Mouse (Mus musculus) embryonic fibroblast, embryonic 13.5 days (primary cell): ENCODE results near the gene Tns1. TPM values are rescaled to one million over a fixed set of nuclear protein-coding genes. Genes with fewer than 3 reads are reported as not detected.
"Not testable (repeated sequence)": the region's sequence is repeated elsewhere in the genome, so short reads cannot be mapped to it uniquely, and the experiment has no call there.

Experiments
- H3K27ac ChIP-seq: 2 replicates; pipeline ENCODE4 v1.5.1; 2012; ENCODE audit warnings: low read length, control low read depth, inconsistent platforms; ENCODE audit not compliant: insufficient read depth
- H3K4me1 ChIP-seq: 2 replicates; pipeline ENCODE4 v1.6.1; 2011; ENCODE audit warnings: low read length; ENCODE audit not compliant: control insufficient read depth, insufficient read depth
- H3K4me3 ChIP-seq: 2 replicates; pipeline ENCODE4 v1.5.1; 2011; ENCODE audit warnings: mild to moderate bottlenecking, control low read depth, low read length; ENCODE audit not compliant: insufficient read depth
- CTCF ChIP-seq: IDR thresholded peaks from 2 replicates; pipeline ENCODE4 v1.5.1; 2011; ENCODE audit warnings: mild to moderate bottlenecking, control low read depth, low read length, moderate library complexity, borderline replicate concordance; ENCODE audit not compliant: insufficient read depth
- POLR2A ChIP-seq: IDR thresholded peaks from 2 replicates; pipeline ENCODE4 v1.6.1; 2011; ENCODE audit warnings: low read depth, mild to moderate bottlenecking, control low read depth, low read length, moderate library complexity
- polyA plus RNA-seq: library from polyadenylated mRNA; stranded (reverse); fragments of >200 nt; gene quantifications from 2 replicates; pipeline ENCODE4 v1.2.4, GENCODE M21; 2011; ENCODE audit warnings: low read depth; ENCODE audit not compliant: missing spikeins, insufficient read length

Tns1 gene
- 122 and 198 TPM in 2 replicates for polyA plus RNA-seq

DNA sequence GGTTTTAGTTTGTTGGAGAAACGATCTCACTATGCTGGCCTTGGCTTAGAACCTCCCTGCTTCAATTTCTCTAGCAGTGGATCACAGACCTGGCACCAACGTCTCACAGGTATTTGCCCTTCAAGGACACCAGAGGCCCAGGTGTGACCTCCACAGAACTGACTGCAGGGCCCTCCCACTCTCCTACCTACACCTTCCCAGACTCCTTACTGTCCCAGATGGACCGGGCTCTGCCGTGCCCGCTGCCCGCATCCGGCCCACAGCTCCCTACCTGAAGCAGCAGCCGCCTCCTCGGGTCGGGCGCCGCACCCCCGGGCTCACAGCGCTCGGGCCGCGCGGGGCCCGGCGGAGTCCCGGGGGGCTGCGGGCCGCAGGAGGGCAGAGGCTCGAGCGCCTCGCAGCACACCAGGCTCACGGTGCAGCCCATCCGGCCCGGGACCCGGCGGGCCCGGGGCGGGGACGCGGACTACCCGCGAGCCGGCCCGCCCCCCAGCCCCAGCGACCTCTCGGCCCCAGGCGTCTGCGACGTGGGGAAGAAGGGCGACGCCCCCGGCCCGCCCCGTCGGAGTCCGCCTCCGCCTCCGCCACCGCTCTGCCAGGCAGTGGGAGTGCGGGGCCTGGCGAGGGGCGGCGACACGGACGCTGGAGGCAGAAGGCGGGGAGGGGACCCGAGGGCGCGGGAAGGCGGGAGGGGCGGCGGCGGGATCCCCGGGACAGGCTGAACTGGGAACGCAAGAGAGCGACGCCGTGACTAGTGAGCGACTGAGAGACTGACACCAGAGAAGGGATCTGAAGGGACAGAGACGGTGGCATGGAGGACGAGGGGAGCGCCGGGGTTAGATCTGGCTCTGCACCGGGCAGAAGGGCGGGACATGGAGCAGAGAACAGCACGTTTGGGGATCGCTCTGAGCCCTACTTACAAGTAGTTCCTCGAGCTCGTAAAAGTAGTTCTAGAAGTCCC, at the start of gene Tns1:
Tns1 (minus strand) TSS at position 429 of the 961 bp plus-strand sequence.
- H3K4me3 ChIP-seq, result peak within 1 kb of the TSS; percentile 42
- no peaks in the 10 kb centered on the region for H3K4me1 ChIP-seq
- no peak within 1 kb of the TSS for H3K27ac ChIP-seq
- TF ChIP-seq POLR2A, result no peak
- TF ChIP-seq CTCF, result no peak

DNA sequence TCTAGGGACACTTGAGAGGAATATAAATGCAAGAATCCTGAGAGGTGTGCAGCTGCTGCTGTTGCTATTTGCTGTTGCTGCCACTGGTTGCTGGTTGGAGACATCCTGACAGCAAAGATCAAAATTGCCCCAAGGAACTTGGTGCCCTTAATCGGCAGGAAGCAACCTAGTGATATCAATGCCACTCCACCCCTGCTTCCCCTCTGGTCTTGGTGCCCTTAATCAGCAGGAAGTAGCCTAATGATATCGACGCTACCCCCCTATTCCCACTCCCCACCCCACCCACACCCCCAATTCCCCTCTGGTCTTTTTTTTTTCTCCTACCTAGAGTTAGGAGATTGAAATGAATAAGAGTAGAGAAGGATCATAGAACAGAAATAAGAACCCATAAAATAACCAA, 48.5 kb upstream of the Tns1 start:
- TF ChIP-seq POLR2A, result no peak
- no peak for TF ChIP-seq CTCF
- no peaks in the 10 kb centered on the region for H3K4me1 ChIP-seq
- H3K27ac ChIP-seq, result no peak overlapping the region
- no peak overlapping the region for H3K4me3 ChIP-seq

DNA sequence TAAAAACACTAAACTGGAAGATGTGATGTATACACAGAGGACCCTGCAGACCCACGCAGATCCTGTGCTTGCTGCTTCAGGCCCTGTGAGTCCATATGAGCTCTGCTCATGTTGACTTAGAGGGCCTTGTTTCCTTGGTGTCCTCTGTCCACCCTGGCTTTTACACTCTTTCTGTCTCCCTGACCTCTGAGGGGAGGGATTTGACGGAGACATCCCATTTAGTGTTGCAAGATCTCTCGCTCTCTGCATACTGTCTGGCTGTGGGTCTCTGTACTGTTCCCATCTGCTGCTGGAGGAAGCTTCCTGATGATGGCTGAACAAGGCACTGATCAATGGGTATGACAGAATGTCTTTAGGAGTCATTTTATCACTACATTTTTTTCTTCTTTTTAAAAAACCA, 45.5 kb upstream of the Tns1 start:
- Histone ChIP-seq H3K27ac (no peak overlapping the region), H3K4me3 (no peak overlapping the region), H3K4me1 (no peaks in the 10 kb centered on the region)
- TF ChIP-seq CTCF (no peak), POLR2A (no peak)

DNA sequence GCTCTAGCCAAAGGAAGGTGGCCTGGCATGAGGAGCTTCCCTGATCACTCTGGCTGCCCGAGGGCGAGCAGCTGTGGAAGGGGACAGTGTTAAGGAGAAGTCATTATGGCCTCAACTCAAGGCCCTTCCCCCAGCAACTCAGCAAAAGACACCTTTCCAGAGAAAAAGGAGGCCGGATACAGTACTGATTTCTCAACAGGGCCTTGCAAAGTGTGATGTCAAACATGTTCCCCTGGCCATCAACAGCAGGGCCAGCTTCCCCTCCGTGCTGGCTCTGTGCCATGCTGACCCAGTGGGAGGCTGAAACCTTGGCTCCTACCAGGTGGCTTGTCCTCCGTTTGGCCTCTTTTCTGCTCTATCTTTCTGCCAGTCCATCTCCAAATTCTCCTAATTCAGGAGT, 42.9 kb upstream of the Tns1 start:
- H3K4me3 ChIP-seq, result no peak overlapping the region
- no peak overlapping the region for H3K27ac ChIP-seq
- H3K4me1 ChIP-seq, result no peaks in the 10 kb centered on the region
- no peak for TF ChIP-seq POLR2A
- TF ChIP-seq CTCF, result no peak

DNA sequence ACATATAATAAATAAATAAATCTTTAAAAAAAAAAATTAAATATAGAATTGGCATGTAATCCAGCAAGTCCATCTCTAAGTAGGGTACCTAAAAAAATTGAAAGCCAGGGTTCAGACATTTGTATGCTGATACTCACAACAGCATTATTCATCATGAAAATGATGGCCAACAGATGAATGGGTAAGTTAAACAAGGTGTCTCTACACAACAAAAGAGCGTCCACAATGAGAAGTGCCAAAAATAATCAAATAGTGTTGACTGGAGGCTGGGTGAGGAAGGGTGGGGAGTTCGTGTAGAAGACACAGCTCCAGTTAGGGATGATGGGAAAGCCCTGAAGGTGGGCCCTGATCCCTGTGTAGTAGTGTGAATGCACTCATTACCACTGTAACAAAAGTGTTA, 35.8 kb upstream of the Tns1 start:
- Histone ChIP-seq H3K27ac (no peak overlapping the region), H3K4me3 (no peak overlapping the region), H3K4me1 (peaks cover 5% of the 10 kb centered on the region)
- no peak for TF ChIP-seq POLR2A
- TF ChIP-seq CTCF, result no peak

DNA sequence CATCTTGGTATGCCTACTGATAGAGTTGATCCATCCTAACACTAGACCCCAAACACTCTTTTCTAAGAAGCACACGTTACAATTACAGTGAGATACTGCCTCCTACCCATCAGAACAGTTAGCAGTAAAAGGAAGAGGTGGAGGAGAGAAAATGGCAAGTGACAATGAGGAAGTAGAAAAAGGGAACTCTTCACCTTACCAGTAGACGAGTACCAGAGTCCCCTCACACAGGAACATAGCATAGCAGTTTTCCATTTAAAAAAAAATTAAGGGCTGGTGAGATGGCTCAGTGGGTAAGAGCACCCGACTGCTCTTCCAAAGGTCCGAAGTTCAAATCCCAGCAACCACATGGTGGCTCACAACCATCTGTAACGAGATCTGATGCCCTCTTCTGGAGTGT, 35.4 kb upstream of the Tns1 start:
- H3K27ac ChIP-seq, H3K4me1 ChIP-seq, H3K4me3 ChIP-seq: not testable (repeated sequence)

DNA sequence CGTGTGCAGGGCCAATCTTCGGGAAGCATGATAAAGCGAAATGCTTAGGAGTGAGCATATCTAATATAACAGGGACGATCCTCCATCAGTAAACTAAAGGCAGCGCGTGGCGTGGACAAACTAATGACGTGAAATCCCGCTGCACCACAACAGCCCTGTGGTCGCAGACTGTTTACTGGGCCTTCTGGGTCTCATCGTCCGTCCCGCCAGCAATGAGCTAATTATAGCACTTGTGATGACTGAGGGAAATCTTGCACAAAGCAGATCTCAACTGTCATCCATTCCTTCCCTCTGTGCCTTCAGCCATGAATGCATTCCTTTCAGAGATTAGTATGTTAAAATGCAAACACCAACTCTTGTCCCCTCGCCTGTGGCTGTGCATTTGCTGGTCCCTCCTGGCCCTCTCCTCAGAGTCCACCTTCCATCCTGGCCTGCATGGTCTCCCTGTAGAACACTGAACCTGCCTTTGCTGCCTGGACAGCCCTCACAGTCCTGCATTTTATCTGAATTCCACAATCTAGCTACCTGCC, 32.2 kb upstream of the Tns1 start:
- no peak for TF ChIP-seq POLR2A
- no peak for TF ChIP-seq CTCF
- Histone ChIP-seq H3K4me3 (no peak overlapping the region), H3K27ac (no peak overlapping the region), H3K4me1 (peaks cover 5% of the 10 kb centered on the region)

DNA sequence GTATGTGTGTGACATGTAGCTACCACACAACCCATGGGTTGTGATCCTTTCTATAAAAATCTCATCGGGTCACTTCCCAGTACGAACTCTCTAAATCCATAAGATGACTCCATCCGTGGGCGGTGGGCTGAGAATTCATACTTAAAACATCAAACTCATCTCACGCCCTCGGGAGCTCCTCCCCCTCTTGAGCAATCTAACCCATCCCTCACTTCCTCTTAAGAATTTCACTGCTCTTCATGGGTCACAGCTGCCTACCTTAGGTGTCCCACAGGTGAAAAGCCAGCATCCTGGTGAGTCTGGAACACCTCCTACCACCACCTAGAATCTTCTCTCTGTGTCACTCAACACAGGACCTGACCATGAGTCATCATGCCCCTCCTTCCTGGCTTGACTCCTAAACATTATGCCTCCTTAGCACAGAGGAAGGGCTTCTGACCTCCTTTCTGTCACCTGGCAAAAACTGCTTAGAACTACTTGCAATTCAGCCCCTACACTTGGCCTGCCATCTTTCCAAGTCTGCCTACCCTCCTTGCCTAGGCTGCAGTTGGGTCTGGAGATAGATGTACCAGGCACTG, 31.3 kb upstream of the Tns1 start:
- Histone ChIP-seq H3K27ac (no peak overlapping the region), H3K4me3 (no peak overlapping the region), H3K4me1 (peaks cover 5% of the 10 kb centered on the region)
- no peak for TF ChIP-seq POLR2A
- TF ChIP-seq CTCF, result no peak

DNA sequence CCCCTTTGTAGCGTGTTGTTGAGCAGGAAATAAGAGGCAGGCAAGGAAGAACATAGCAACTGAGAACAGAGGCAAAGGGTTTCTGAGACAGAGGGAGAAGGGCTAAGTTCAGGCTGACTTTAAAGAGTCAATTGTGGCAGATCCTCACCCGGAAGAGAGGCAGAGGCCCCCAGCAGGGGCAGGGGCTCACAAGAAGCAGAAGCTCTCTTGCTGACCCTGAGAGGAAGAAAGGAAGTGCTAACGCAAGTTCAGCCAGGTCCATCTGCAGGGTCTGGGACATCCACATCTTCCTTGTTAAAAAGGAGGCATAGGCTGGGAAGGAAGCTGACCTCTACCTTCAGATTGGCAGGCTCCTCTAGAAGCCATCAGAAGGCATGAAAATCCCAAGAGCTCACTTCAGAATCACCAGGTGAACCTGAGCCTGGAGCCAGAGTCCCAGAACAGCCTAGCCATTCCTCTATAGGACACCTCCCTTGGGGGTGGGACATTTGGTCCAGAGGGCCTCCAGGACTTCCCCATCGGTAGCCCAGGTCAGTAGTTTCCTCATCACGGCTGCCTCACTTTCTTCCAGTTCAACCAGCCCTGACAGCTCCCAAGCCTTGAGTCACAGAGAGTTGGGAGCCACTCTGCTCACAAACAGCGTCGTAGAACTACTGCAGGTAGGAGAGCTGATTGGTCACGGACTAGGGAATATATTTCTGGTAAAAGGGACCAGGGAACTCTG, 29.4 kb upstream of the Tns1 start, which contains the start of gene Cxcr2:
Cxcr2 (plus strand) TSS at position 529 of the 724 bp plus-strand sequence.
- peaks cover 11% of the 10 kb centered on the region for H3K4me1 ChIP-seq
- no peak for TF ChIP-seq CTCF
- no peak for TF ChIP-seq POLR2A
- no peak within 1 kb of the TSS for H3K4me3 ChIP-seq
- no peak within 1 kb of the TSS for H3K27ac ChIP-seq
